Mouse (Mus musculus): ENCODE measurements around the gene Gpx3. TPM values are rescaled to one million over a fixed set of nuclear protein-coding genes. Genes with fewer than 3 reads are reported as not detected.
"Not testable (repeated sequence)": the region's sequence is repeated elsewhere in the genome, so short reads cannot be mapped to it uniquely, and the experiment has no call there.

Gene Gpx3
- total RNA-seq, 4 experiments from 2014 or later: 188 to 354 (median 218) TPM

GRCm38 (mm10) chr11:54939501-54939900, 37.2 kb downstream of the Gpx3 start:
- no peak for DNase-seq (ENCODE audit: low spot score)

GRCm38 (mm10) chr11:54940056-54940455, 37.8 kb downstream of the Gpx3 start:
- no peak for DNase-seq (ENCODE audit: low spot score)

GRCm38 (mm10) chr11:54944702-54945101, 42.4 kb downstream of the Gpx3 start:
- DNase-seq (ENCODE audit: low spot score): no peak

GRCm38 (mm10) chr11:54949717-54950116, 47.5 kb downstream of the Gpx3 start:
- no peak for DNase-seq (ENCODE audit: low spot score)

GRCm38 (mm10) chr11:54950684-54951083, 48.4 kb downstream of the Gpx3 start:
- DNase-seq (ENCODE audit: low spot score): no peak

GRCm38 (mm10) chr11:54952651-54953050, 50.4 kb downstream of the Gpx3 start:
- DNase-seq (ENCODE audit: low spot score): no peak

- DNase-seq (ENCODE audit: low spot score): no peak
Measured at GRCm38 (mm10) chr11:54953993-54954446, 51.8 kb downstream of the Gpx3 start.

- no peak for DNase-seq (ENCODE audit: low spot score)
Measured at GRCm38 (mm10) chr11:54954716-54955115, 52.5 kb downstream of the Gpx3 start.

- not testable (repeated sequence) for DNase-seq (ENCODE audit: low spot score)
Measured at GRCm38 (mm10) chr11:54955400-54955734, 53.1 kb downstream of the Gpx3 start.

GRCm38 (mm10) chr11:54955735-54956480, 53.7 kb downstream of the Gpx3 start:
- DNase-seq (ENCODE audit: low spot score): peak; percentile 99

GRCm38 (mm10) chr11:54956912-54957311, 54.7 kb downstream of the Gpx3 start:
- DNase-seq (ENCODE audit: low spot score): no peak

GRCm38 (mm10) chr11:54957708-54958107, 55.5 kb downstream of the Gpx3 start:
- not testable (repeated sequence) for DNase-seq (ENCODE audit: low spot score)

GRCm38 (mm10) chr11:54958571-54959073, 56.4 kb downstream of the Gpx3 start:
- no peak for DNase-seq (ENCODE audit: low spot score)

Other genes starting within 250 kb of the Gpx3 start
- 10 to 100 TPM; 20.1 to 22.6 (median 21.7) TPM for gene Cdc42se2, start 114.8 kb upstream of the Gpx3 start, total RNA-seq (2022)
- gene Lyrm7, start 41.5 kb upstream of the Gpx3 start, total RNA-seq (2022): 10 to 100 TPM; 35.9 to 40.2 (median 39.3) TPM
- 100 to 1,000 TPM; 213 to 341 (median 275) TPM for gene Hint1, start 36.1 kb upstream of the Gpx3 start, total RNA-seq (2022)
- gene Tnip1, start 60.5 kb downstream of the Gpx3 start, total RNA-seq (2022): 10 to 100 TPM; 30.7 to 41.6 (median 35.2) TPM
- 100 to 1,000 TPM; 202 to 217 (median 212) TPM for gene Anxa6, start 131.0 kb downstream of the Gpx3 start, total RNA-seq (2022)
- 1 to 10 TPM; 5.9 to 9.4 (median 6.5) TPM for gene Ccdc69, start 175.7 kb downstream of the Gpx3 start, total RNA-seq (2022)
- gene Gm2a, start 195.7 kb downstream of the Gpx3 start, total RNA-seq (2022): 10 to 100 TPM in 2 of 4 experiments, 1 to 10 TPM in 2; 9.4 to 10.7 (median 10.1) TPM
- gene Slc36a3, start 249.3 kb downstream of the Gpx3 start, total RNA-seq (2022): not detected

All from heart, adult 8-10 months (tissue).